ENCODE assay signal across 23 mouse cellular contexts in genomic region chr8:7799221-7799620, GRCm38 (mm10).
DNase-seq lines count a peak whose midpoint lies in the region; ATAC-seq lines count a peak whose summit lies in the region.
"Had no signal": no experiment of that assay in that cellular context is flagged by ENCODE, and none has a peak within 500 bp of the region (broad histone marks: within the 10 kb centered on the region; RNA-seq: fewer than 3 reads in every experiment).

No protein-coding gene starts in this region.

- H3K9me3 ChIP-seq in heart, embryonic 11.5 days (replicated peaks; ENCODE audit: control insufficient read depth, low read length), result no peaks in the 10 kb centered on the region
- H3K9me3 ChIP-seq: heart, embryonic 15.5 days; limb, embryonic 13.5 days; liver, embryonic 12.5 days; lung, embryonic 15.5 days; midbrain, embryonic 12.5 days; neural tube, embryonic 15.5 days; stomach, embryonic 15.5 days had no signal

- H3K9ac ChIP-seq in heart, embryonic 11.5 days (ENCODE audit: low read depth, low read length), result no peak overlapping the region
- H3K9ac ChIP-seq: forebrain, postnatal 0 days; heart, embryonic 15.5 days; limb, embryonic 13.5 days; liver, embryonic 12.5 days; lung, embryonic 15.5 days; midbrain, embryonic 12.5 days; neural tube, embryonic 15.5 days; stomach, embryonic 15.5 days had no signal

- no peak for ATAC-seq in heart, embryonic 11.5 days (replicated peaks; ENCODE audit: insufficient number of reproducible peaks, low FRiP score, low TSS enrichment)
- ATAC-seq: forebrain, postnatal 0 days; liver, embryonic 12.5 days had no signal

- no peak overlapping the region for H3K4me3 ChIP-seq in heart, embryonic 11.5 days (ENCODE audit: low read depth, low read length)
- H3K4me3 ChIP-seq: heart, embryonic 15.5 days; limb, embryonic 13.5 days; liver, embryonic 12.5 days; lung, embryonic 15.5 days; midbrain, embryonic 12.5 days; neural tube, embryonic 15.5 days; stomach, embryonic 15.5 days had no signal

- H3K4me1 ChIP-seq in heart, embryonic 11.5 days (ENCODE audit: control insufficient read depth, insufficient read depth, low read length), result no peaks in the 10 kb centered on the region
- H3K4me1 ChIP-seq: heart, embryonic 15.5 days; limb, embryonic 13.5 days; liver, embryonic 12.5 days; lung, embryonic 15.5 days; midbrain, embryonic 12.5 days; neural tube, embryonic 15.5 days; stomach, embryonic 15.5 days had no signal

- H3K36me3 ChIP-seq in heart, embryonic 11.5 days (ENCODE audit: control insufficient read depth, insufficient read depth, low read length), result no peaks in the 10 kb centered on the region
- H3K36me3 ChIP-seq: heart, embryonic 15.5 days; limb, embryonic 13.5 days; liver, embryonic 12.5 days; lung, embryonic 15.5 days; midbrain, embryonic 12.5 days; neural tube, embryonic 15.5 days; stomach, embryonic 15.5 days had no signal

- H3K4me2 ChIP-seq in heart, embryonic 11.5 days, result no peak overlapping the region
- H3K4me2 ChIP-seq: heart, embryonic 15.5 days; limb, embryonic 13.5 days; liver, embryonic 12.5 days; lung, embryonic 15.5 days; midbrain, embryonic 12.5 days; neural tube, embryonic 15.5 days; stomach, embryonic 15.5 days had no signal

- no peak overlapping the region for H3K27ac ChIP-seq in heart, embryonic 11.5 days (ENCODE audit: low read depth, low read length)
- H3K27ac ChIP-seq: heart, embryonic 15.5 days; limb, embryonic 13.5 days; liver, embryonic 12.5 days; lung, embryonic 15.5 days; midbrain, embryonic 12.5 days; neural tube, embryonic 15.5 days; stomach, embryonic 15.5 days had no signal

- no peaks in the 10 kb centered on the region for H3K27me3 ChIP-seq in heart, embryonic 11.5 days (ENCODE audit: control insufficient read depth, insufficient read depth, low read length)
- H3K27me3 ChIP-seq: heart, embryonic 15.5 days; limb, embryonic 13.5 days; liver, embryonic 12.5 days; lung, embryonic 15.5 days; midbrain, embryonic 12.5 days; neural tube, embryonic 15.5 days; stomach, embryonic 15.5 days had no signal

- DNase-seq in adrenal gland, postnatal 14 days, result peak; percentile 12
- no peak for DNase-seq in adrenal gland, adult 2 months
- peak; percentile 10 to 18 for DNase-seq in heart, postnatal 10 days
- DNase-seq in kidney, postnatal 10 days, result peak; percentile 32
- no peak for DNase-seq in kidney, adult 18-20 months
- DNase-seq in lung, postnatal 4 days, result peak; percentile 4 to 31
- no peak for DNase-seq in lung, postnatal 25 days (ENCODE audit: low spot score)
- DNase-seq: cerebellum, adult 18-20 months; cerebellum, postnatal 14 days; forebrain, postnatal 0 days; gastrocnemius, postnatal 14 days; layer of hippocampus, adult 9-11 months; right cerebral cortex, adult 18-20 months; right cerebral cortex, postnatal 4 days; thymus, postnatal 25 days had no signal

- intact Hi-C loops in heart, postnatal 10 days (cut with DNase I), result no loop called here

- 49% methylated on average over 3 of the region's 3 CpGs for WGBS in heart, embryonic 11.5 days (ENCODE audit: insufficient replicate concordance)

Comparison
In these comparisons a context has a peak if more than half of its experiments do, and no peak if none do; other contexts are left out.
1. DNase-seq: peak in adrenal gland, postnatal 14 days (single experiment), heart, postnatal 10 days (2 of 2), kidney, postnatal 10 days (single experiment) and lung, postnatal 4 days (2 of 2); none in adrenal gland, adult 2 months (single experiment), kidney, adult 18-20 months (single experiment) and lung, postnatal 25 days (single experiment).